Mouse (Mus musculus): Measurements from ENCODE around the gene Pou4f1. TPM values are rescaled to one million over a fixed set of nuclear protein-coding genes. Genes with fewer than 3 reads are reported as not detected.
"Not testable (repeated sequence)": the region's sequence is repeated elsewhere in the genome, so short reads cannot be mapped to it uniquely, and the experiment has no call there.

The Pou4f1 gene
- 1.7 TPM in 1 of 2 replicates, not detected in the other for polyA plus RNA-seq (2011; ENCODE audit: insufficient read depth, insufficient read length, low replicate concordance, missing spikeins)

GRCm38 (mm10) chr14:104467966-104468622 lies at the start of gene Pou4f1:
TSS of gene Pou4f1 (minus strand) at chr14:104467999.
- under 1% methylated on average over 62 of the region's 62 CpGs for WGBS
- TF ChIP-seq CTCF (IDR thresholded peaks at IDR 0.05; ENCODE audit: control insufficient read depth, insufficient read depth, low read length) = no peak
- TF ChIP-seq POLR2A (IDR thresholded peaks at IDR 0.05; ENCODE audit: borderline replicate concordance, control insufficient read depth, low read depth, low read length) = no peak
- H3K4me3 ChIP-seq (replicated peaks; ENCODE audit: control insufficient read depth, low read depth, low read length) = peak within 1 kb of the TSS; percentile 36
- H3K4me1 ChIP-seq (ENCODE audit: control insufficient read depth, insufficient read depth, low read length) = no peaks in the 10 kb centered on the region; the same call in 1 of the 2 replicates
- no peak within 1 kb of the TSS; the same call in 1 of the 2 replicates for H3K27ac ChIP-seq (ENCODE audit: control insufficient read depth, insufficient read depth, low read depth, low read length, poor library complexity)

GRCm38 (mm10) chr14:104511664-104512063 lies 43.9 kb upstream of the Pou4f1 start:
- TF ChIP-seq POLR2A (IDR thresholded peaks at IDR 0.05; ENCODE audit: borderline replicate concordance, control insufficient read depth, low read depth, low read length) (no peak), CTCF (IDR thresholded peaks at IDR 0.05; ENCODE audit: control insufficient read depth, insufficient read depth, low read length) (no peak)
- 81% methylated on average over 1 of the region's 1 CpGs for WGBS
- Histone ChIP-seq H3K27ac (ENCODE audit: control insufficient read depth, insufficient read depth, low read depth, low read length, poor library complexity) (no peak overlapping the region), H3K4me1 (ENCODE audit: control insufficient read depth, insufficient read depth, low read length) (no peaks in the 10 kb centered on the region; the same call in 1 of the 2 replicates), H3K4me3 (replicated peaks; ENCODE audit: control insufficient read depth, low read depth, low read length) (no peak overlapping the region)

GRCm38 (mm10) chr14:104502761-104503160 lies 35.0 kb upstream of the Pou4f1 start:
- 91% methylated on average over 3 of the region's 3 CpGs for WGBS
- H3K27ac ChIP-seq (ENCODE audit: control insufficient read depth, insufficient read depth, low read depth, low read length, poor library complexity); H3K4me3 ChIP-seq (replicated peaks; ENCODE audit: control insufficient read depth, low read depth, low read length); H3K4me1 ChIP-seq (ENCODE audit: control insufficient read depth, insufficient read depth, low read length): not testable (repeated sequence)

DNA sequence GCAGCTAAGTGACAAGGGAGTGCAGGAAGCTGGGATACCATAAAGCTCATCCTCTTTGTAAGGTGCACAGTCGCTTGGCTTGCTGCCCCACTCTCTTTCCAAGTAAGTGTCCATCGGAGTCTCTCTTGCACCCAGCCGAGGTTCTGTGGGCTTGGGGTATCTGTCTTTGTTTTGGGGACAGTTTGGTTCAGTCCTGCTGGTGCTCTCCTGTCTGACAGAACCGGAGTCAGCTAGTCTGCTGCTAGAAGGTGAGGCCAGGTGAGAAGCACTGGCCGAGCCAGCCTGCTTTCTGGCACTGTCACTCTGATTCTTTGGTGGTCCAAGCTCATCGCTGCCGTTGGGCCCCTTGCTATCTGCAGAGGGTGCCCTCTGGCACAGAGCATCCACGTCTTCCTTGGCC lies 12.0 kb upstream of the Pou4f1 start:
- no peaks in the 10 kb centered on the region for H3K4me1 ChIP-seq (ENCODE audit: control insufficient read depth, insufficient read depth, low read length)
- no peak overlapping the region for H3K4me3 ChIP-seq (replicated peaks; ENCODE audit: control insufficient read depth, low read depth, low read length)
- TF ChIP-seq CTCF (IDR thresholded peaks at IDR 0.05; ENCODE audit: control insufficient read depth, insufficient read depth, low read length) (no peak), POLR2A (IDR thresholded peaks at IDR 0.05; ENCODE audit: borderline replicate concordance, control insufficient read depth, low read depth, low read length) (no peak)
- WGBS = 86% methylated on average over 8 of the region's 8 CpGs
- no peak overlapping the region for H3K27ac ChIP-seq (ENCODE audit: control insufficient read depth, insufficient read depth, low read depth, low read length, poor library complexity)

- 83% methylated on average over 5 of the region's 5 CpGs for WGBS
- Histone ChIP-seq H3K4me3 (replicated peaks; ENCODE audit: control insufficient read depth, low read depth, low read length) (no peak overlapping the region), H3K4me1 (ENCODE audit: control insufficient read depth, insufficient read depth, low read length) (no peaks in the 10 kb centered on the region), H3K27ac (ENCODE audit: control insufficient read depth, insufficient read depth, low read depth, low read length, poor library complexity) (no peak overlapping the region)
- TF ChIP-seq POLR2A (IDR thresholded peaks at IDR 0.05; ENCODE audit: borderline replicate concordance, control insufficient read depth, low read depth, low read length) (no peak), CTCF (IDR thresholded peaks at IDR 0.05; ENCODE audit: control insufficient read depth, insufficient read depth, low read length) (no peak)
Measured at GRCm38 (mm10) chr14:104478593-104478992, 10.8 kb upstream of the Pou4f1 start.

GRCm38 (mm10) chr14:104477616-104478015 lies 9.8 kb upstream of the Pou4f1 start:
- 89% methylated on average over 8 of the region's 8 CpGs for WGBS
- no peak for TF ChIP-seq POLR2A (IDR thresholded peaks at IDR 0.05; ENCODE audit: borderline replicate concordance, control insufficient read depth, low read depth, low read length)
- no peak for TF ChIP-seq CTCF (IDR thresholded peaks at IDR 0.05; ENCODE audit: control insufficient read depth, insufficient read depth, low read length)
- Histone ChIP-seq H3K4me1 (ENCODE audit: control insufficient read depth, insufficient read depth, low read length) (no peaks in the 10 kb centered on the region; the same call in 1 of the 2 replicates), H3K4me3 (replicated peaks; ENCODE audit: control insufficient read depth, low read depth, low read length) (no peak overlapping the region), H3K27ac (ENCODE audit: control insufficient read depth, insufficient read depth, low read depth, low read length, poor library complexity) (no peak overlapping the region)

DNA sequence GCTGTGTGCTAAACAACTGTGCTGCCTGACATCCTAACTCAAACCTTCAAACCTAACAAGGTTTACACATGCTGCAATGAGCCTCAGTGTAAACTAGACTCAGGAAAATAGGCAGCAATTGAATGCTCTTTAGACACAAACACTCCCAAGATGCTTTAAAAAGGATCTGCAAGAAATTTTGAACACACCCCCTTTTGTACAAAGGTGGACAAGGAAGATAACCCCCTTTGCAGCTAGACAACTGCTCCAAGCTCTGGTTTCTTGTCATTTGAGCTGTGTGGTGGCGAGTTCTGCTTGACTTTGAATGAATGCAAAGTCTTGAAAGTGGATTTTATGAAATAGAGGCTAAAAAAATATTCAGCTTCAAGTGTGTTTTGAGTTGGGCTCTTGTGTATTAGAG lies 7.6 kb upstream of the Pou4f1 start:
- Histone ChIP-seq H3K27ac (ENCODE audit: control insufficient read depth, insufficient read depth, low read depth, low read length, poor library complexity) (no peak overlapping the region), H3K4me3 (replicated peaks; ENCODE audit: control insufficient read depth, low read depth, low read length) (no peak overlapping the region), H3K4me1 (ENCODE audit: control insufficient read depth, insufficient read depth, low read length) (no peaks in the 10 kb centered on the region; the same call in 1 of the 2 replicates)
- no peak for TF ChIP-seq CTCF (IDR thresholded peaks at IDR 0.05; ENCODE audit: control insufficient read depth, insufficient read depth, low read length)
- TF ChIP-seq POLR2A (IDR thresholded peaks at IDR 0.05; ENCODE audit: borderline replicate concordance, control insufficient read depth, low read depth, low read length) = no peak
- 65% methylated on average over 1 of the region's 1 CpGs for WGBS

GRCm38 (mm10) chr14:104468623-104468970 lies 798 bp upstream of the Pou4f1 start:
- Histone ChIP-seq H3K27ac (ENCODE audit: control insufficient read depth, insufficient read depth, low read depth, low read length, poor library complexity) (no peak overlapping the region), H3K4me3 (replicated peaks; ENCODE audit: control insufficient read depth, low read depth, low read length) (no peak overlapping the region), H3K4me1 (ENCODE audit: control insufficient read depth, insufficient read depth, low read length) (no peaks in the 10 kb centered on the region; the same call in 1 of the 2 replicates)
- 8% methylated on average over 6 of the region's 6 CpGs for WGBS
- no peak for TF ChIP-seq POLR2A (IDR thresholded peaks at IDR 0.05; ENCODE audit: borderline replicate concordance, control insufficient read depth, low read depth, low read length)
- no peak for TF ChIP-seq CTCF (IDR thresholded peaks at IDR 0.05; ENCODE audit: control insufficient read depth, insufficient read depth, low read length)

Data from bone marrow, adult 2 months (tissue).